Mouse (Mus musculus) MEL (cell line): ENCODE data around the gene Calb2.

Experiments used
- CTCF ChIP-seq, 3 experiments: IDR thresholded peaks in 2 of 3; conservative IDR thresholded peaks in 1 of 3; 2 replicates each; pipeline ENCODE4 v1.5.1; 2011 to 2012; ENCODE audit warnings: low read length in 3 of 3, low read depth in 2 of 3, mild to moderate bottlenecking in 2 of 3, improper control_type of control experiment in 1 of 3, inconsistent platforms in 1 of 3, mixed read lengths in 1 of 3, moderate library complexity in 1 of 3; ENCODE audit not compliant: control insufficient read depth in 1 of 3, insufficient read depth in 1 of 3, poor library complexity in 1 of 3, severe bottlenecking in 1 of 3
- ETS1 ChIP-seq: IDR thresholded peaks from 2 replicates; pipeline ENCODE4 v1.6.1; 2012; ENCODE audit warnings: low read depth, mild to moderate bottlenecking, inconsistent platforms, low read length, improper control_type of control experiment, moderate library complexity
- GATA1 ChIP-seq: IDR thresholded peaks from 2 replicates; pipeline ENCODE4 v1.6.1; 2011; ENCODE audit warnings: low read depth, low read length, improper control_type of control experiment
- MYC ChIP-seq: IDR thresholded peaks from 2 replicates; pipeline ENCODE4 v1.6.1; 2011; ENCODE audit warnings: low read depth, mild to moderate bottlenecking, low read length, improper control_type of control experiment, moderate library complexity
- POLR2A ChIP-seq, 2 experiments: IDR thresholded peaks; 2 replicates each; pipeline ENCODE4 v1.6.1; 2011 to 2012; ENCODE audit warnings: low read length in 2 of 2, mild to moderate bottlenecking in 2 of 2, control low read depth in 1 of 2, improper control_type of control experiment in 1 of 2, low read depth in 1 of 2, moderate library complexity in 1 of 2; ENCODE audit not compliant: control insufficient read depth in 1 of 2, insufficient read depth in 1 of 2, poor library complexity in 1 of 2
- POLR2AphosphoS2 ChIP-seq: IDR thresholded peaks from 2 replicates; pipeline ENCODE4 v1.6.1; 2011; ENCODE audit warnings: low read length, improper control_type of control experiment
- RCOR1 ChIP-seq: IDR thresholded peaks from 2 replicates; pipeline ENCODE4 v1.6.1; 2012; ENCODE audit warnings: low read depth, mild to moderate bottlenecking, inconsistent platforms, low read length, improper control_type of control experiment
- USF1 ChIP-seq: IDR thresholded peaks from 2 replicates; pipeline ENCODE4 v1.6.1; 2014; ENCODE audit warnings: low read depth, mild to moderate bottlenecking, inconsistent platforms, low read length, improper control_type of control experiment, moderate library complexity

DNA sequence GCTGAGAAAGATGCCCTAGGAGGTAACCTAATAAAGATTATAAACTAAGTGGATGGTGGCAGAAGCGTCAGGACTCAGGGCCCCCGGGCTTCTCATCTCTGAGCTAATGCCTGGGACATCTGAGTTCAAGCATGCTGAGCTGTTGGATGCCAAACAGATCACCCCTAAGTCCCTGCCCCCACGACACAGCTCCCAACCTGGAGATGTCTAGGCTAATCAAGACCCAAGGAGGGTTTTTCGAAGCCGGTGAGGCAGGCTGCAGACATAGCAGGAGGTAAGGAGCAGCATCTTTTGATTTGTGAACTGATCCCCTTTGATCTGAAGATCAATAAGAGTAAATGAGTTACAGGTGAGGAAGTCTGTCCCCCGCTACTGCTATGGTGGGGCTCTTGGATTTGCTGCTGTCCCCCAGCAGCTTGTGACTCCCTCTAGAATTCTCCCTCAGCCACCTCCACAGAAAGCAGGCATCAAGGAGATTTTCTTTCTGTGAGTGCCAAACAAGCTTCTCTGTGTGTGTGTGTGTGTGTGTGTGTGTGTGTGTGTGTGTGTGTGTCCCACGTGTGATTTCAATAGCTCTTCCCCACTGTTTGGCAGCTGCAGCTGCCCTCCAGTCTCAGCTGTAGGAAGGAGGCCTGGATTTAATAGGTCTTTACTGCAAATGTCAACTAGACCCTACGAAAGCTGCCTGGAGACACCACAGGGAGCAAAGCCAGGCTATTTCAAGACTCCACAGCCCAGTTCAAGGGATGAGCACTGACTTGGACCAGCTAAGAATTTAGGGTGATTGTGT is 21.1 kb upstream of the Calb2 start:
- TF ChIP-seq POLR2AphosphoS2 = no peak
- TF ChIP-seq CTCF (IDR thresholded peaks at IDR 0.05 in 2 of 3, conservative IDR thresholded peaks at IDR 0.05 in 1 of 3; ENCODE audit: control insufficient read depth in 1 of 3, insufficient read depth in 1 of 3, low read depth in 2 of 3, low read length in 3 of 3, poor library complexity in 1 of 3, severe bottlenecking in 1 of 3) = no peak
- TF ChIP-seq RCOR1 = no peak
- no peak for TF ChIP-seq POLR2A (IDR thresholded peaks at IDR 0.05; ENCODE audit: control insufficient read depth in 1 of 2, insufficient read depth in 1 of 2, low read depth in 1 of 2, low read length in 2 of 2, poor library complexity in 1 of 2)
- no peak for TF ChIP-seq ETS1
- no peak for TF ChIP-seq USF1
- TF ChIP-seq MYC = no peak
- no peak for TF ChIP-seq GATA1
